Mouse (Mus musculus) limb, embryonic 15.5 days (tissue): ENCODE measurements around the gene Atp9a. TPM values are rescaled to one million over a fixed set of nuclear protein-coding genes. Genes with fewer than 3 reads are reported as not detected.
A peak's percentile ranks its signal among the peaks of the same experiment; 100 is the strongest.

Experiments
- ATAC-seq: fragments of 200-750 bp; cut with Nextera tagmentation; 2 replicates; pipeline ENCODE4 v1.8.0; 2017; ENCODE audit warnings: low read depth, moderate TSS enrichment; ENCODE audit not compliant: insufficient number of reproducible peaks, low FRiP score, low TSS enrichment
- H3K27ac ChIP-seq: fragments of 300-500 bp; sonication (generic); 2 replicates; pipeline ENCODE4 v1.5.1; 2015; ENCODE audit warnings: moderate library complexity, mild to moderate bottlenecking, inconsistent platforms
- H3K27me3 ChIP-seq: fragments of 300-500 bp; sonication (generic); 2 replicates; pipeline ENCODE4 v1.6.1; 2015; ENCODE audit warnings: inconsistent platforms
- H3K36me3 ChIP-seq: fragments of 300-500 bp; sonication (generic); 2 replicates; pipeline ENCODE4 v1.6.1; 2015; ENCODE audit warnings: inconsistent platforms
- H3K4me1 ChIP-seq: fragments of 300-500 bp; sonication (generic); 2 replicates; pipeline ENCODE4 v1.6.1; 2015; ENCODE audit warnings: inconsistent platforms
- H3K4me2 ChIP-seq: fragments of 300-500 bp; sonication (generic); 2 replicates; pipeline ENCODE4 v1.6.1; 2015; ENCODE audit warnings: mild to moderate bottlenecking, inconsistent platforms
- H3K4me3 ChIP-seq: fragments of 300-500 bp; sonication (generic); 2 replicates; pipeline ENCODE4 v1.5.1; 2015; ENCODE audit warnings: mild to moderate bottlenecking, inconsistent platforms
- H3K9ac ChIP-seq: fragments of 300-500 bp; sonication (generic); 2 replicates; pipeline ENCODE4 v1.6.1; 2015; ENCODE audit warnings: inconsistent platforms
- H3K9me3 ChIP-seq: fragments of 300-500 bp; sonication (generic); 2 replicates; pipeline ENCODE4 v1.6.1; 2016; ENCODE audit warnings: inconsistent platforms
- WGBS: fragments of 180-500 bp; shearing (Covaris S2); methylation state at CpG from one replicate; pipeline ENCODE4 v1.1.7; 2015; 5-methylcytosine and 5-hydroxymethylcytosine counted together
- polyA plus RNA-seq: library from polyadenylated mRNA; unstranded; fragments of >200 nt; fragmentation: Nextera tagmentation; extraction: Ambion mirVana; gene quantifications from 2 replicates; pipeline ENCODE4 v1.2.1, GENCODE M21; 2015

Gene Atp9a
- polyA plus RNA-seq, 1 experiment from 2014 or later, result 24.6 TPM

DNA sequence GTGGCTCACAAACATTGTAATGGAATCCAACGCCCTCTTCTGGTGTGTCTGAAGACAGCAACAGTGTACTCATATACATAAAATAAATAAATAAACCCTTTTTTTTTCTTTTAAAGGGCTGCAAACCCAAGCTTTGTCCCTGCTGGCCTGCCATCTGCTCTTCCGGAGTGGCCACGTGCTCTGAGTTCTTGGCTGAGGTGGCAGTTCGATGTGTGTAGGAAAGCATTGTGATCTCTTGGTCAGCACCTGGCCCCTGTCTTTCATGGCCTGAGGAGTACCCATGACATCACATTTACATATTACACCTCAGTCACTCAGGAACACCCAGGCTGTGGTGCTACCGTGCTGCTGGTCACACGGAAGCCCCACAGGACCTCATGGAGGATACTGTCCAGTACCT lies 109.7 kb downstream of the Atp9a start:
- Histone ChIP-seq H3K9ac (no peak overlapping the region), H3K27ac (no peak overlapping the region)
- 77% methylated on average over 6 of the region's 6 CpGs for WGBS

DNA sequence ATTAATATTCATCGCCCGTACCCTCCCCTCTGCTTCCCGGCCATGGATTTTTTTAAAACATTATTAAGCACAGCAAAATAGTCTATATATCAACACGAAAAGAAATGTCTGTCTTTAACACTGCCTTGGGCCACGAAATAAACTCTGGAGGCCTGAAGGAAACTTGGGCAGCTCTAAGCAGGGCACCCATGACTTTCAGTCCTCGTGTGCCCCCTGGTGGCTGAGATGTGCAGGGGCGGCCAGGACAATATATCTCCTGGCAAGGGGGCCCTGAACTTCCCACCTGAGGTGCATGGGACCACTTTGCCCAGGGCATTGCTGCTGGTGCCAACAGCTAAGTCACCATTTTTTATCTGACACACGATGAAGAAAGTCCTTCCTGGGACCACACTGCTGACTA lies 113.4 kb downstream of the Atp9a start:
- whole genome bisulfite sequencing, result 16% methylated on average over 8 of the region's 8 CpGs

More for the DNA sequence above, 109.7 kb downstream of the Atp9a start:
- peaks cover 24% of the 10 kb centered on the region for H3K4me1 ChIP-seq
- H3K4me3 ChIP-seq, result no peak overlapping the region
- H3K9me3 ChIP-seq, result no peaks in the 10 kb centered on the region
- H3K36me3 ChIP-seq, result peaks cover 22% of the 10 kb centered on the region
- H3K27me3 ChIP-seq, result peaks cover 26% of the 10 kb centered on the region
- no peak for ATAC-seq
- no peak overlapping the region for H3K4me2 ChIP-seq

DNA sequence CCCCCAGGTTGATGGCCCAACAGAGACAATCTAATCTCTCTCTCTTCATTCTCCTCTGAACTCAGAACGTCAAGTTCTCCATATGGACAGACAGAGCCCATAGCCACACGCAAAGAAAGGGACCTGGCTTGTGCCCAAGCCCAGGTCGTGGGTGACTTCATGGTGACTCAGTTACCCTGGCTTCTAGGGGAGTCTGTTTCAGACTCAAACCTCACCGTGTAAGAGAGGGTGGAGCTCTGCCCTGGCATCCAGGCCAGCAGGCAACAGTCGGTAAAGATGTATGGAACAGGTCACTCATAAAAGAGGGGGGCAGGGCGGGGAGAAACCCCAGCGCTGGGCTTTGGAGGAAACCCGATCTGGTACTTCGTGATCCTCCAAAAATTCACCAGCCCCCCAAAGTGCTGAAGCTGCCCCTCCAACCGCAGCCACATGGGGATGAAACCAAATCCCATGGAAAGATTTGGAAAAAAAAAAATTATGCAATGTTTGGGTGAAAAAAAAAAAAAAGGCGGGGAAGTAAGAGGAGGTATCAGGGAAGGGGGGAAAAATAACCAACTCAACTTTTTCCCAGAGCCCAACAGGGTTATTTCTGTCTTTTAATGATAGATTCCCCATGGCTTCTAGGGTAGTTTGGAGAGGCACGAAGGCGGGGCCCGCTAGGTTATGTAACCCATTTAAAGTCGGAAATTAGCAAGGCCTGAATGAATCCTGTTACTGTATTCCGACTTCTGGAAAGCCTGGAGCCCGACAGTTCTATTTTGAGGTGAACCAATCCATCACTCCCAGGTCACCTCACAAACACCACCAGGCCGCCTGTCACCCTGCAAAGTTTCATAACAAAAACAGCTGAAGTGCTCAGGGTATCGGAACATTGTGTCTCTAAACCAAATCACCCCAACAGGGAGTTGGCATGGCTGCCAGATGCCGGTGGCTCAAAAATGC lies 114.1 kb downstream of the Atp9a start:
- 0 out of 2 replicates have a peak, but pooled peaks cover 1% of the 10 kb centered on the region for H3K27me3 ChIP-seq
- H3K9ac ChIP-seq, result no peak overlapping the region
- peak overlapping the region; percentile 60; the same call in 1 of the 2 replicates for H3K27ac ChIP-seq
- peaks cover 31% of the 10 kb centered on the region for H3K4me1 ChIP-seq
- H3K4me3 ChIP-seq, result no peak overlapping the region
- peaks cover 1% of the 10 kb centered on the region; the same call in 1 of the 2 replicates for H3K36me3 ChIP-seq
- 31% methylated on average over 20 of the region's 20 CpGs for WGBS
- no peaks in the 10 kb centered on the region for H3K9me3 ChIP-seq
- 0 out of 2 replicates have a peak, but pooled peaks have one; percentile 38 for ATAC-seq
- no peak overlapping the region for H3K4me2 ChIP-seq

More for the DNA sequence above, 113.4 kb downstream of the Atp9a start:
- Histone ChIP-seq H3K9me3 (no peaks in the 10 kb centered on the region), H3K36me3 (peaks cover 8% of the 10 kb centered on the region; the same call in 1 of the 2 replicates), H3K27me3 (peaks cover 8% of the 10 kb centered on the region; the same call in 1 of the 2 replicates), H3K4me2 (no peak overlapping the region), H3K9ac (no peak overlapping the region), H3K4me1 (peaks cover 31% of the 10 kb centered on the region), H3K27ac (peak overlapping the region; percentile 60; the same call in 1 of the 2 replicates), H3K4me3 (no peak overlapping the region)
- ATAC-seq, result peak; percentile 74

DNA sequence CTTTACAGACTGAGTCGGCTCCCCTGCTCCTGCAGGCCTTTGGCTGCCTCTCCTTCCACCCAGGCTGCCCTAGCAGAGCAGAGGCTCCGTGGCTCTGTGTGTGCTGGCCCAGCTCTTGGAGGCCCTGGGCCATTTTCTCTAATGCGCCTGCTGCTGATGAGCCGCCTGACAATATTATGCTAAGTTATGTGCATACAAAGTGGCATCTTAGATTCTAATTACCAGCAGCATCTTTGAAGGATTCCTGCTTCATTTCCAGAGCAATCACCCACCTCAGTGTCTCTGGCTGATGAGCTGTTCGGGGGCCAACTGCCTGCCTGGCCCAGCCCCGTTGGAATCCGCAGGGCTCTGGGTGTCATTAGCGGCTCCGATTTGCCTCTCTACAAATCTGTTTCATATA lies 115.8 kb downstream of the Atp9a start:
- ATAC-seq, result no peak
- Histone ChIP-seq H3K9me3 (no peaks in the 10 kb centered on the region), H3K27me3 (no peaks in the 10 kb centered on the region), H3K36me3 (no peaks in the 10 kb centered on the region), H3K27ac (no peak overlapping the region), H3K4me2 (no peak overlapping the region), H3K9ac (no peak overlapping the region), H3K4me1 (peaks cover 31% of the 10 kb centered on the region), H3K4me3 (no peak overlapping the region)
- WGBS, result 61% methylated on average over 9 of the region's 9 CpGs

DNA sequence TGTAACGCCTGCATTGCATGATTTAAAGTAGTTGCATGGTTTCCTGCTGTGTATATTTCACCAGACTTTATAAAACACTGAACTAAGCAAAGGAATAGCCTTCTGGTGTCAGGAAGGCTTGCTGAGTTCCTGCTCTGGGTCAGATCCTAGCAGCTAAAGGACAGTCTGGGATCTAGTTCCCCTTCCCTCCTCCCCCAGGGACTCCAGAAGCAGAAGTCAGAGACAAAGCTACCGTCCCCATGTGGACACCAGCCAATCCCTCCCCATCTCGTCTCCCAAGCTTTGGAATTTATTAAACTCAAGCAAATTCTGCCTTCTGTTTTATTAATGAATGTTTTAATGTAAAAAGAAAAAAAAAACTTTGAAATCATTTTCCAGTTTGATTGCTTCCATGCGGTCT lies 117.1 kb downstream of the Atp9a start:
- WGBS, result 46% methylated on average over 4 of the region's 4 CpGs
- Histone ChIP-seq H3K9ac (no peak overlapping the region), H3K4me1 (peaks cover 28% of the 10 kb centered on the region), H3K27ac (no peak overlapping the region), H3K9me3 (no peaks in the 10 kb centered on the region), H3K27me3 (no peaks in the 10 kb centered on the region), H3K36me3 (no peaks in the 10 kb centered on the region), H3K4me3 (no peak overlapping the region), H3K4me2 (no peak overlapping the region)
- no peak for ATAC-seq

DNA sequence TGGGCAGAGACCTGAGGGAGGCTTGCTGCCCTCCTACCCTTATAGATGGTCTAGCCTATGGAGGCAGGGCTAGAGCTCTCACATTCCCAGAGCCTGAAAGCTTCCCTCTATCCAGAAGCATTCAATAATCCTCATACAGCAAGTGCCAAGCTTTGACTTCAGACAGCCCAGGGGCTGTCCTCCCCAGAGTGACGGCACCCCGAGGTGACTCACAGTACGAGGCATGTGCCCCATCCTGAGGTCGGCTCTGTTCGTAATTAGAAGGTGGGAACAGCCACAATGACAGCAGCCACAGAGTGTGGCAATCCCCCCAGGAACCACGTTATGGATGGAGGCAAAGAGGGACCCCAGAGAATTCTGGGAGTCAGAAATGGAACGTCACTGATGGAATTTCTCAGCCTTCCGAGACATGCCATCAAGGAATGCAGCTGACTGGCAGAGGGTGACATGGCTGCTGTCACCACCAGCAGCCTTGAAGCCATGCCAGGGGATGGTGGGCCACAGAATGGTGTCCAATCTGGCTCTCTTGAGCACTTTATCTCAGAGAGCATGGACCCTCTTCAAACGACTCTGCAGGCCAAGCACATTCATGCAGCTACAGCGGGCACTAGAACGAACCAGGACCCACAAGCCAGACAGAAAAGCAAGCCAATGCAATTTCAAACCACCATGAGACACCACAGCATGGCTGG lies 121.0 kb downstream of the Atp9a start:
- no peak overlapping the region for H3K9ac ChIP-seq
- ATAC-seq, result no peak
- no peak overlapping the region for H3K4me3 ChIP-seq
- peaks cover 34% of the 10 kb centered on the region for H3K4me1 ChIP-seq
- H3K9me3 ChIP-seq, result no peaks in the 10 kb centered on the region
- 71% methylated on average over 11 of the region's 11 CpGs for WGBS
- no peaks in the 10 kb centered on the region for H3K27me3 ChIP-seq
- H3K36me3 ChIP-seq, result no peaks in the 10 kb centered on the region
- H3K4me2 ChIP-seq, result no peak overlapping the region
- no peak overlapping the region for H3K27ac ChIP-seq

DNA sequence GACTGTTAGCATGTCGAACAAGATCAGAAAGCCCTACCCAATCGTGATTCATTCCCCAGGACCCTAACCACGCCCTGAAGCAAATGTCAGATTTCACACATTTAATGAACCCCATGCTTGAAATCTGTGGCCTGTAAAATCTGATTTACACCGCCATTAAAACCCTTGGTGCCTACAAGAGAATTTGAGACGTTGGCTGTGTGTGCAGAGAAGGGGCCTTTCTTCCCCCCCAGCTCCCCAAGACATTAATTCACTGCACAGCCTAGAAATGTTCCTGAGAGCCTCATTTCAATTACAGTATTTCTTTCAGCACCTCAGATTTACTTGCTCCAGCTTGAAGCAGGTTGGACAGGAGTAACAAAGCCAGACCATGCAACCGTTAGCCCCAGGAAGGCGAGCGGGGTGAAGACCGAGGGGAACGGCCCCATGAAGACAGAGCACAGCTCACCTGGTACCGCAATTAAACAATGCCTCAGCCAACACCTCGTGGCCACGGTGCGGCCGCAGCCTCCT lies 123.9 kb downstream of the Atp9a start:
- Histone ChIP-seq H3K9me3 (no peaks in the 10 kb centered on the region), H3K36me3 (no peaks in the 10 kb centered on the region), H3K4me3 (no peak overlapping the region), H3K27ac (peak overlapping the region; percentile 14; the same call in 1 of the 2 replicates), H3K9ac (no peak overlapping the region), H3K27me3 (no peaks in the 10 kb centered on the region), H3K4me1 (peaks cover 41% of the 10 kb centered on the region), H3K4me2 (no peak overlapping the region)
- ATAC-seq, result no peak
- 17% methylated on average over 15 of the region's 15 CpGs for WGBS

DNA sequence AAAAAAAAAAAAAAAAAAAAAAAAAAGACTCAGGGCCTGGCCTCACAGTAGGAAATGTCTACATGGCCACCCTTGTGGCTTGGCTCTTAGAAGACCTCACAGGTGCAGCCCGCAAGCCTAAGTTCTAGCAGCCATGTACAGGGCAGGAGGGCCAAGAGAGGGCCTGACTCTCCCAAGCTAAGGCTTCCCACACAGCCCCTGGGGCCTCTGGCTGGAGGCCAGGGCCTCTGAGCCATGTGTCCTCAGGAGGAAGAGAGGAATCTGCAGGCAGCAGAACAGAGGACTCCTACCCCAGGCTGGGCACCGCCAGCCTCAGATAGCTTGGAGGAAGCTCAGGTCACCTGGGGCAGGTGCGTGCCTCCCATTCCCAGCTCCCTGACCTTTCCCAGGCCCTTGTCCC lies 127.0 kb downstream of the Atp9a start:
- no peaks in the 10 kb centered on the region for H3K27me3 ChIP-seq
- H3K9me3 ChIP-seq, result no peaks in the 10 kb centered on the region
- no peak overlapping the region for H3K4me2 ChIP-seq
- ATAC-seq, result no peak
- no peaks in the 10 kb centered on the region for H3K36me3 ChIP-seq
- WGBS, result 82% methylated on average over 3 of the region's 3 CpGs
- H3K4me1 ChIP-seq, result peaks cover 60% of the 10 kb centered on the region
- H3K4me3 ChIP-seq, result no peak overlapping the region
- no peak overlapping the region for H3K27ac ChIP-seq
- H3K9ac ChIP-seq, result no peak overlapping the region

DNA sequence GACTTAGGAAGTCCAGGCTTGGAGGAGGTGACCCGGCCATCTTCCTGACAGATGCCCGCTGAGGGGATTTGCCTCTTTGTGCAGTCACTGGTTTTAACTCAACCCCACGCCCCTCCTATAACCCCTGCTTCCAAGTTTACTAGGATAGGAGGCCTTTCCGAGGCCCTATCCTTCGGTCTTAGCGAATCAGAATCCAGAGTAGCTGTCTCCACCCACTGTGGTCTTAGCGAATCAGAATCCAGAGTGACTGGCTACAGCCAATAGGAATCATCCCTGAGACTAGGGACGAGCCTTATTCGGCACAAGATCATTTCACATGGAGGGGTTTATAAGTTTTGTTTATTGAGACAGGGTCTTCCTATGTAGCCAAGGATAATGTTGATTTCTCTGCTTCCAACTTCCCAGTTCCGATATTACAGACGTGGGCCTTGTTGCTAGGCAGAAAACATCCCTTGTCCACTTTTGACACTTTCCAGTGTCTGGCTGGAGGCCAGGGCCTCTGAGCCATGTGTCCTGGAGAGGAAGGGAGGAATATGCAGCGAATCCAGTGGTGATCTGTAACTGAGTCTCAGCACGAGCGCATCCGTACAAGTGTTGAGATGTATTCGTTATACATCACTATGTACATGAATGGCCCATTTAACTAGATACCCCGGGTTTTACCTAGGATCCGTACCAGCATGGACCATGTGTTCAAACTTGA lies 127.9 kb downstream of the Atp9a start:
- Histone ChIP-seq H3K9me3 (no peaks in the 10 kb centered on the region), H3K27me3 (no peaks in the 10 kb centered on the region), H3K4me2 (no peak overlapping the region), H3K36me3 (no peaks in the 10 kb centered on the region), H3K9ac (no peak overlapping the region), H3K4me3 (no peak overlapping the region), H3K4me1 (peaks cover 68% of the 10 kb centered on the region), H3K27ac (peak overlapping the region; percentile 40; the same call in 1 of the 2 replicates)
- ATAC-seq, result no peak
- WGBS, result 71% methylated on average over 18 of the region's 18 CpGs

DNA sequence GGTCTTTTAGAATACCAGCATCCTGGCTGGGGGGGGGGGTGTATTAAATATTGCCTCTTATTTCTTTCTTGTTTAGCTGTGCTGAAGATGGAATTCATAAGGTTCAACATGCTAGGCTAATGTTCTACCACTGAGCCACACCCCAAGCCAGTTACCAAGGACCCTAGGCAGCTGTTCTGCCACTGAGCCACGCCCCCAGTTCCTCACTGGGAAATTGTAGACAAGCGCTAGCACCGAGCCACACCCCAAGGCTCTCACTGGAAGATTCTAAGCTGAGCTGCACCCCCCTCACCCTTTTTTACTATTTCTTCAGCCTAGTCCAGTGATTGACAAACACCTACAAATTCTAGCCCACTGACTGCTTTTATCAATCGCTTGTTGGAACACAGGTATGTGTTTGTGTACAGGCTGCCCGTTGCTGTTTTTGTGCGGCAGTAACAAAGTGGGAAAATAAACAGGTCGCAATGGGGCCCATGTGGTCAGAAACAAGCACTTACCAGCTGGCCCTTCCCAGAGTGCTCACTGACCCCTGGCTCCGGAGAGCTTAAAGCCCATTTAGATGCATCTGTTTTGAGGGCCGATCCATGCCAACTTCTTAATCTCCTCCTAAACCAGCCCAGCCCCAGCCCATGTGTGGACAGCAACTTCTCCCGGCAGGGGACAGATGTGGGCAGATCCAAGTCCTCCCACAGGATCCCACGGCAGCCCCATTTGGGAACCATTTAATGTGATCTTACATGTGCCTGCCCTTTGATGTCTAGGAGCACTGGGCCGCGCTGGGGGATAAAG lies 128.9 kb downstream of the Atp9a start:
- H3K36me3 ChIP-seq, result no peaks in the 10 kb centered on the region
- no peaks in the 10 kb centered on the region for H3K9me3 ChIP-seq
- peaks cover 72% of the 10 kb centered on the region for H3K4me1 ChIP-seq
- ATAC-seq, result no peak
- H3K4me3 ChIP-seq, result no peak overlapping the region
- no peak overlapping the region for H3K4me2 ChIP-seq
- H3K27me3 ChIP-seq, result no peaks in the 10 kb centered on the region
- no peak overlapping the region for H3K9ac ChIP-seq
- H3K27ac ChIP-seq, result peak overlapping the region; percentile 40; the same call in 1 of the 2 replicates
- WGBS, result 34% methylated on average over 13 of the region's 13 CpGs

DNA sequence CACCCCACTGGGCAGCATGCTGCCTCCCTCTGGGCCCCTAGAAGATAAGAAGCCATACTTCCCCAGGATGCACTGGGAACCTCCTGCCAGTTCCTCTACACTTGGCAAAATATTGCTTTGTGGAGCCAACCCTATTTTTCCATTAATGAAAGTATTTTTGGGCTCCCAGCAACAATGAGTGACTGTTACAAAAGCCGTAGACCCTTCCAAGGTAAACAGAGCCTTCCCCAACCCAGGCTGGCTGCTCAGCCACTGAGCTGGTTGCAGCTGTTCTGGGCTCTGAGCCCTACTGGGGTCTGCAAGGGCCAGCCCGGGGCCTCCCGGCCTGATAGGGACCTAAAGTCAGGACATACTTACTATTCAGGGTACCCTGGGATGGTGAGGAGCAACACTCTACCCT lies 131.3 kb downstream of the Atp9a start:
- peak overlapping the region; percentile 48 for H3K27ac ChIP-seq
- H3K4me2 ChIP-seq, result no peak overlapping the region
- H3K9me3 ChIP-seq, result no peaks in the 10 kb centered on the region
- WGBS, result 61% methylated on average over 3 of the region's 3 CpGs
- no peaks in the 10 kb centered on the region for H3K27me3 ChIP-seq
- H3K36me3 ChIP-seq, result no peaks in the 10 kb centered on the region
- H3K4me1 ChIP-seq, result peaks cover 61% of the 10 kb centered on the region
- no peak for ATAC-seq
- no peak overlapping the region for H3K9ac ChIP-seq
- no peak overlapping the region for H3K4me3 ChIP-seq
